Mouse (Mus musculus): ENCODE measurements at regions not wholly inside any gene's neighbourhood (a gene's known extent, or its start where the extent isn't known, plus 50 kb on each side); places are given as distances from the start of the nearest gene placed in this dataset.

DNA sequence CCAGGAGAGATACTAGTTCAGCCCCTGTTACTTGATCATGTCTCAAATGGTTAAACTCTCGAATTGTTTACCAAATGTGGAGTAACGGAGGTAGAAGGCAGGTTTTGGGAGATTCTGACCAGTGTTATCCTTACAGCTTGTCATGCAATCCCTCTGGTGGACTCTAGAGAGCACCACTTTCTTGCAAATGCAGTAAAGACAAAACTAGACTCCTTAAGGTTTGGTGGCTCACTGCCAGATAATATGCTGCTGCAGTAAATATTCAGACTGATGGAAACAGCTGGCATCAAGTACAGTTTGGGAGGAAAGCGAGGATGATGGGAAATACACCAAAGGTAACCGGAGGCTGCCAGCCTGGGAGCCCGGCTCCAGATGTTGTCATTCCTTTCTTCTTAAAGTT lies 394.2 kb upstream of the 4930550L24Rik start:
- TF ChIP-seq CTCF (IDR thresholded peaks at IDR 0.05; ENCODE audit: low read depth) (no peak), EP300 (IDR thresholded peaks at IDR 0.05; ENCODE audit: low read depth) (no peak)

Measured in liver, embryonic 14.5 days (tissue).